Mouse (Mus musculus): Measurements from ENCODE around the gene Padi1.

Gene Padi1

GRCm38 (mm10) chr4:140845666-140846065 is at the start of gene Padi1:
Gene Padi1 (minus strand): TSS chr4:140845778.
- DNase-seq (ENCODE audit: low read depth, low spot score), result no peak
- no peaks in the 10 kb centered on the region for H3K27me3 ChIP-seq (ENCODE audit: control insufficient read depth, insufficient read depth, low read length, poor library complexity, severe bottlenecking)
- H3K36me3 ChIP-seq (ENCODE audit: control insufficient read depth, insufficient read depth, low read length, poor library complexity, severe bottlenecking), result no peaks in the 10 kb centered on the region

GRCm38 (mm10) chr4:140892163-140892530 is 46.6 kb upstream of the Padi1 start:
- Histone ChIP-seq H3K36me3 (ENCODE audit: control insufficient read depth, insufficient read depth, low read length, poor library complexity, severe bottlenecking) (no peaks in the 10 kb centered on the region), H3K27me3 (ENCODE audit: control insufficient read depth, insufficient read depth, low read length, poor library complexity, severe bottlenecking) (no peaks in the 10 kb centered on the region)
- DNase-seq (ENCODE audit: low read depth, low spot score), result no peak

GRCm38 (mm10) chr4:140891525-140892162 is 46.1 kb upstream of the Padi1 start:
- Histone ChIP-seq H3K27me3 (ENCODE audit: control insufficient read depth, insufficient read depth, low read length, poor library complexity, severe bottlenecking) (no peaks in the 10 kb centered on the region), H3K36me3 (ENCODE audit: control insufficient read depth, insufficient read depth, low read length, poor library complexity, severe bottlenecking) (no peaks in the 10 kb centered on the region)
- DNase-seq (ENCODE audit: low read depth, low spot score), result no peak

GRCm38 (mm10) chr4:140883852-140884251 is 38.3 kb upstream of the Padi1 start:
- Histone ChIP-seq H3K36me3 (ENCODE audit: control insufficient read depth, insufficient read depth, low read length, poor library complexity, severe bottlenecking) (no peaks in the 10 kb centered on the region), H3K27me3 (ENCODE audit: control insufficient read depth, insufficient read depth, low read length, poor library complexity, severe bottlenecking) (no peaks in the 10 kb centered on the region)
- no peak for DNase-seq (ENCODE audit: low read depth, low spot score)

- H3K27me3 ChIP-seq (ENCODE audit: control insufficient read depth, insufficient read depth, low read length, poor library complexity, severe bottlenecking), result no peaks in the 10 kb centered on the region
- DNase-seq (ENCODE audit: low read depth, low spot score), result no peak
- no peaks in the 10 kb centered on the region for H3K36me3 ChIP-seq (ENCODE audit: control insufficient read depth, insufficient read depth, low read length, poor library complexity, severe bottlenecking)
These were observed 37.4 kb upstream of the Padi1 start for GRCm38 (mm10) chr4:140882981-140883380.

GRCm38 (mm10) chr4:140882365-140882764 is 36.8 kb upstream of the Padi1 start:
- Histone ChIP-seq H3K36me3 (ENCODE audit: control insufficient read depth, insufficient read depth, low read length, poor library complexity, severe bottlenecking) (no peaks in the 10 kb centered on the region), H3K27me3 (ENCODE audit: control insufficient read depth, insufficient read depth, low read length, poor library complexity, severe bottlenecking) (no peaks in the 10 kb centered on the region)
- no peak for DNase-seq (ENCODE audit: low read depth, low spot score)

- Histone ChIP-seq H3K27me3 (ENCODE audit: control insufficient read depth, insufficient read depth, low read length, poor library complexity, severe bottlenecking) (no peaks in the 10 kb centered on the region), H3K36me3 (ENCODE audit: control insufficient read depth, insufficient read depth, low read length, poor library complexity, severe bottlenecking) (no peaks in the 10 kb centered on the region)
- DNase-seq (ENCODE audit: low read depth, low spot score), result no peak
These were observed 36.2 kb upstream of the Padi1 start for GRCm38 (mm10) chr4:140881771-140882170.

- no peaks in the 10 kb centered on the region for H3K36me3 ChIP-seq (ENCODE audit: control insufficient read depth, insufficient read depth, low read length, poor library complexity, severe bottlenecking)
- H3K27me3 ChIP-seq (ENCODE audit: control insufficient read depth, insufficient read depth, low read length, poor library complexity, severe bottlenecking), result no peaks in the 10 kb centered on the region
- DNase-seq (ENCODE audit: low read depth, low spot score), result no peak
These were observed 35.6 kb upstream of the Padi1 start for GRCm38 (mm10) chr4:140881026-140881670.

- Histone ChIP-seq H3K36me3 (ENCODE audit: control insufficient read depth, insufficient read depth, low read length, poor library complexity, severe bottlenecking) (no peaks in the 10 kb centered on the region), H3K27me3 (ENCODE audit: control insufficient read depth, insufficient read depth, low read length, poor library complexity, severe bottlenecking) (no peaks in the 10 kb centered on the region)
- no peak for DNase-seq (ENCODE audit: low read depth, low spot score)
These were observed 34.6 kb upstream of the Padi1 start for GRCm38 (mm10) chr4:140880207-140880606.

- Histone ChIP-seq H3K27me3 (ENCODE audit: control insufficient read depth, insufficient read depth, low read length, poor library complexity, severe bottlenecking) (no peaks in the 10 kb centered on the region), H3K36me3 (ENCODE audit: control insufficient read depth, insufficient read depth, low read length, poor library complexity, severe bottlenecking) (no peaks in the 10 kb centered on the region)
- no peak for DNase-seq (ENCODE audit: low read depth, low spot score)
These were observed 34.2 kb upstream of the Padi1 start for GRCm38 (mm10) chr4:140879739-140880138.

GRCm38 (mm10) chr4:140879116-140879515 is 33.5 kb upstream of the Padi1 start:
- Histone ChIP-seq H3K27me3 (ENCODE audit: control insufficient read depth, insufficient read depth, low read length, poor library complexity, severe bottlenecking) (no peaks in the 10 kb centered on the region), H3K36me3 (ENCODE audit: control insufficient read depth, insufficient read depth, low read length, poor library complexity, severe bottlenecking) (no peaks in the 10 kb centered on the region)
- DNase-seq (ENCODE audit: low read depth, low spot score), result no peak

GRCm38 (mm10) chr4:140878655-140879054 is 33.1 kb upstream of the Padi1 start:
- no peak for DNase-seq (ENCODE audit: low read depth, low spot score)
- Histone ChIP-seq H3K27me3 (ENCODE audit: control insufficient read depth, insufficient read depth, low read length, poor library complexity, severe bottlenecking) (no peaks in the 10 kb centered on the region), H3K36me3 (ENCODE audit: control insufficient read depth, insufficient read depth, low read length, poor library complexity, severe bottlenecking) (no peaks in the 10 kb centered on the region)

GRCm38 (mm10) chr4:140877441-140877840 is 31.9 kb upstream of the Padi1 start:
- DNase-seq (ENCODE audit: low read depth, low spot score), result no peak

GRCm38 (mm10) chr4:140876681-140877080 is 31.1 kb upstream of the Padi1 start:
- no peaks in the 10 kb centered on the region for H3K27me3 ChIP-seq (ENCODE audit: control insufficient read depth, insufficient read depth, low read length, poor library complexity, severe bottlenecking)
- no peak for DNase-seq (ENCODE audit: low read depth, low spot score)
- H3K36me3 ChIP-seq (ENCODE audit: control insufficient read depth, insufficient read depth, low read length, poor library complexity, severe bottlenecking), result no peaks in the 10 kb centered on the region

More at GRCm38 (mm10) chr4:140877441-140877840, 31.9 kb upstream of the Padi1 start:
- Histone ChIP-seq H3K36me3 (ENCODE audit: control insufficient read depth, insufficient read depth, low read length, poor library complexity, severe bottlenecking) (no peaks in the 10 kb centered on the region), H3K27me3 (ENCODE audit: control insufficient read depth, insufficient read depth, low read length, poor library complexity, severe bottlenecking) (no peaks in the 10 kb centered on the region)

GRCm38 (mm10) chr4:140876161-140876560 is 30.6 kb upstream of the Padi1 start:
- H3K27me3 ChIP-seq (ENCODE audit: control insufficient read depth, insufficient read depth, low read length, poor library complexity, severe bottlenecking), result no peaks in the 10 kb centered on the region
- no peaks in the 10 kb centered on the region for H3K36me3 ChIP-seq (ENCODE audit: control insufficient read depth, insufficient read depth, low read length, poor library complexity, severe bottlenecking)
- DNase-seq (ENCODE audit: low read depth, low spot score), result no peak

- H3K27me3 ChIP-seq (ENCODE audit: control insufficient read depth, insufficient read depth, low read length, poor library complexity, severe bottlenecking), result no peaks in the 10 kb centered on the region
- no peaks in the 10 kb centered on the region for H3K36me3 ChIP-seq (ENCODE audit: control insufficient read depth, insufficient read depth, low read length, poor library complexity, severe bottlenecking)
- no peak for DNase-seq (ENCODE audit: low read depth, low spot score)
These were observed 27.4 kb upstream of the Padi1 start for GRCm38 (mm10) chr4:140873011-140873410.

All from splenic B cell, adult 2 months (primary cell).